Mouse (Mus musculus) embryo, embryonic 9.5 days (tissue): ENCODE data around the gene Gja8.

Source experiments
- DNase-seq: peaks from one replicate; pipeline ENCODE4 v3.0.0-alpha.2; 2017; ENCODE audit errors: extremely low spot score

Gene Gja8

DNA sequence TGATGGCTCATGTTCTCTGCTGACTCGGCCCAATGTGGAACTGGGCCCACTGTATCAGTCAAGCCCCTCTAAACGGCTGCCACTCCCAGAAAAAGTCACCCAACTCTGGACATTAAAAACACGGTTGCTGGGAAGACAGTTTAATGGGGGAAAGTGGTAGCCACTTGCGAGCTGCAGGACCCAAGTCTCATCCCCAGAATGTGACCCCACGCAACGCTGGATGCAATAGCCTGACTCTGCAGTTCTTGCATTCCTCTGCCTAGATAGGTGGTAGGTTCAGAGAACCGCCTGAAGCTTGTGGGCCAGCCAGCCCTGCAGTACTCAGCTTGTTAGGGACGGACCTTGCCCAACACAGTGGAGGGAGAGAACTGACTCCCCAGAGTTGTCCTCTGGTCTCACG lies 46.3 kb downstream of the Gja8 start:
- DNase-seq: no peak

DNA sequence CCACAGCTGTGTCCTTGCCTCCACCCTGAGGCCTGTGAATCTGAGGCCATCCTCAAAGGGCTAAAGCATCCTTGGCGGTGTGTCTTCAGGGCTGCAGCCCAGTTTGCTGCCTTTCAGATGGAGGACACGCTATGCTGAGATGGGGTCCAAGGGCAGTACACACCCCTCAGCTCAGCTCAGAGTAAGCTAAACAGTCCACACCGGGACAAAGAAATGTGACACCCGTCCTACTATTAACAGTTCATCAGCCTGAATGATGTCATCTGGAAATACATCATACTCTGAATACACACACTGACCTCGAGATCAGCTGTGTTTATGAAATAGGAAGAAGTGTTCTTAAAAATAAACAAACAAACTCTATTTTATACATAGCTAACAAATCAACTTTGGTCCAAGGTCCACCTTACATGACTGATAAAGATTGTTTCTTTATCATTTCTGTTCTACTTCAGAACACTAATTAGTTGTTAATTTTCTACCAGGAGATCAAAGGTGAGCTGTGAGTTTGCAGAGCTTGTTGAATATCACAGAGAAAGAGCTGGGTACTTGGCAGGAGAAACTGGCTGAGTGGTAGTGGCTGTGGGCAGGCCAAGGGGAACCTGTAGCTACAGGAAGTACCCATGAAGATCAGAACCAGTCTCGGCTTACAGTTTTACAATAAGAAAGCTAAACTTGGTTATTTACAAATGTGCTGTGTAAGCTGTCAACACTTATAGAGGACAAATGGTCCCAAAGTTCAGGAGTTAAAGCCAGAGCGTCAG lies 50.8 kb downstream of the Gja8 start:
- no peak for DNase-seq

DNA sequence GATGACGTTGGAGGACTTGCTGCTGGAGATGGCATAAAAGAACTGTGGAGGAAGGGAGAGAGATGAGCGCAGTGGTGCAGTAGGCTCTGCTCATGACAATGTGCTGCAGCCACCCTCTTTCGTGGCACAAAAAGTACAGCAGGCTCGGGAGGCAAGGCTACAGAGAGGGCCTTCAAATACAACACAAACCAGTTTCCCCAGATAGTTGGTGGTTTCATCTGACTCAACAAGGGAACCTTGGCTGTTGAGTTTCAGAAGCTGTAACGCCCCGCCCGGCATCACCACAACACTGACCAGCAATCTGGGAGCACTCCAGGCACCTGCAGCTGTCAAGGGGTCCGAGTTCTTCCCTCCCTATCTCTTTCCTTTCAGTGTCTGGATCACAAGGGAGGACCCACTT lies 53.3 kb downstream of the Gja8 start:
- DNase-seq: no peak

DNA sequence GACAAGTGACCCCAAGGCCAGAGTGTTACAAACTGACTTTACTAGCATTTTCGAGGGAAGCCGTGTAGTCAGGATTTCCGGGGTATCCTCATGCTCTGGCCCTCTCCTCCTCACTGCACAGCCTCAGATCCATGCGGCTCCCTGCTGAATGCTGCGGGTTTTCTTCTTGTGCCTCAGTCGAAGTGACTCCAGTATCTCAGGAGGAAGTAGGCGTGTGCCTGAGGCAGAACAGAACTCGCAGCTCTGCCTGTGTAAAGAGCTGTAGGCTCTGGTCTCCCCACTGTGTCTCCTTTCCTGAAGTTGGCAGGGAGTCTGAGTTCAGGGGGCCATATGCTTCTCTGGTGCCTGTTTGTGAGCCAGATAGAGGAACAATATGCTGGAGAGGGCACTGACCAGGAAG lies 54.8 kb downstream of the Gja8 start:
- DNase-seq: no peak

DNA sequence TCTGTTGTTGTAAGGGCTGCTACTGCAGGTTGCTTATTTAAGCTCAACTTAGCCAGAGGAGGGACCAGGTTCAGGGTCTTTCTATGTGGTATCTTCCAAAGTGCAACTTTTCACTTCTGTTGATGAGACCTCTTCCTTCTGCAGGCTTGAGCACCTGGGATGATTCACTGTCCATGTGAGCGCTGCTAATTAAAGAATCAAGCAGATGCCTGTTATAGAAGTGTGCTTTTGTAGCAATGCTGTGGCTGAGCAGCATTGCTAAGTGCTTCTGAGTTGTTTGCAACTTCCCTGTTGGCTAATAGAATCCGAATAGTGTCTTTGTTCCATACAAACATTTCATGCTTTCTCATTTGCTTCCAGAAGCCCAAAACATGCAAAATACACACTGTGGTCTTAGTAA lies 55.5 kb downstream of the Gja8 start:
- DNase-seq: no peak

DNA sequence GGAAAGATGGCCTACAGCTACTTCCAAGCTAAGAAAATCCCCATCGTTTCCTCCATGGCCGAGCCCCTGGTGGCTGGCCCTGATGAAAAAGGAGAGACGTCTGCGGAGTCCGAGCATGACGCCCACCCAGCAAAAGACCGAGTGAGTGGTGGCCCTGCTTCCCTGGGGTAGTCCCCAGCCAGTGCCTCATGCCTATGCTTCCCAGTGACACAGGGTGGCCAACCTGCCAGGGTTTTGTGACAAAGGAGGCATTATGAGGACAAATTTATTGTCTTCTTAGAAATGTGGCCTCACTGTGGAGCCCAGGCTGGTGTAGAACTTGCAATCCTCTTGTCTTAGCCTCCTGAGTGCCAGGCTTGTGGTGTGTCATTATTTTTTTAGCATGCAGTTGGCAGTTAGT lies 56.7 kb downstream of the Gja8 start:
- DNase-seq: no peak

DNA sequence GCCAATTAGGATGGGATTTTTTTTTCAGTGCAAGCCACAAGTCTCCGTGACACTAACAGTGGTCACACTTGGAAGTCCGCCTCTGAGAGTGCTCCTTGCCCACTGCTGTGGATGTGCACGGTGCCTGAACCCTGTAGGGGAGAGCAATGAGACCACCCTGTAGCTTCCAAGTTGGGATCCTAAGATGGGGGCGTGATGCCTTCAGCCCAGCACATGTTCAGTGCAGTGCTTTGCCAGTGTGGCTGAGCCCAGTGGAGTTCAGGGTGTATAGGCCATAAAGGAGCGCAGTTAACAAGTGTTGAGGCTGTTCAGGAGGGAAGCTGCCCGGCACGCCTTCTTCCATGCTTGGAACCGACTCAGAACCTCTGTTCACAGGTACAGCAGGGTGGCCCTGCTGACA lies 57.3 kb downstream of the Gja8 start:
- DNase-seq: no peak

DNA sequence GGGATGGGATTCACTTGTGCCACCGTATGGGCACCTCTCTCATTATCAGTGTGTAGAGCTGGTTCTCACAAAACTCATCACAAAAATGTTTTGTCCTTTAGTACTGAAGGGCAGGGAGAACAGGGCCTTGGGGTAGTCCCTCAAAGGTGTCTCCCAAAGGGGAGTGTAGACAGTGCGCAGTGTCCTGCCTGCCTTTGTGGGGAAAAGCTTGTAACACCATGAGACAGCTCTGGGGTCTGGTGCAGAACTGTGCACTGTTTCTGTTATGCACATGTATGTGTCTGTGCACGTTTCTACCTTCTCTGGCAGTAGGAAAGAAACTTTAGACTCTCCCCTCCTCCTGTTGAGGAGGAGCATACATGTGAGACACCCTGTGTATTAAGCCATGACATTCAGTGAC lies 58.0 kb downstream of the Gja8 start:
- DNase-seq: no peak
